Mouse (Mus musculus) limb, embryonic 15.5 days (tissue): ENCODE data around the gene Ubxn4. TPM values are rescaled to one million over a fixed set of nuclear protein-coding genes. Genes with fewer than 3 reads are reported as not detected.
A peak's percentile ranks its signal among the peaks of the same experiment; 100 is the strongest.
"Not testable (repeated sequence)": the region's sequence is repeated elsewhere in the genome, so short reads cannot be mapped to it uniquely, and the experiment has no call there.

Experiments used
- ATAC-seq: fragments of 200-750 bp; cut with Nextera tagmentation; 2 replicates; pipeline ENCODE4 v1.8.0; 2017; ENCODE audit warnings: low read depth, moderate TSS enrichment; ENCODE audit not compliant: insufficient number of reproducible peaks, low FRiP score, low TSS enrichment
- H3K27ac ChIP-seq: fragments of 300-500 bp; sonication (generic); 2 replicates; pipeline ENCODE4 v1.5.1; 2015; ENCODE audit warnings: moderate library complexity, mild to moderate bottlenecking, inconsistent platforms
- H3K27me3 ChIP-seq: fragments of 300-500 bp; sonication (generic); 2 replicates; pipeline ENCODE4 v1.6.1; 2015; ENCODE audit warnings: inconsistent platforms
- H3K36me3 ChIP-seq: fragments of 300-500 bp; sonication (generic); 2 replicates; pipeline ENCODE4 v1.6.1; 2015; ENCODE audit warnings: inconsistent platforms
- H3K4me1 ChIP-seq: fragments of 300-500 bp; sonication (generic); 2 replicates; pipeline ENCODE4 v1.6.1; 2015; ENCODE audit warnings: inconsistent platforms
- H3K4me2 ChIP-seq: fragments of 300-500 bp; sonication (generic); 2 replicates; pipeline ENCODE4 v1.6.1; 2015; ENCODE audit warnings: mild to moderate bottlenecking, inconsistent platforms
- H3K4me3 ChIP-seq: fragments of 300-500 bp; sonication (generic); 2 replicates; pipeline ENCODE4 v1.5.1; 2015; ENCODE audit warnings: mild to moderate bottlenecking, inconsistent platforms
- H3K9ac ChIP-seq: fragments of 300-500 bp; sonication (generic); 2 replicates; pipeline ENCODE4 v1.6.1; 2015; ENCODE audit warnings: inconsistent platforms
- H3K9me3 ChIP-seq: fragments of 300-500 bp; sonication (generic); 2 replicates; pipeline ENCODE4 v1.6.1; 2016; ENCODE audit warnings: inconsistent platforms
- WGBS: fragments of 180-500 bp; shearing (Covaris S2); methylation state at CpG from one replicate; pipeline ENCODE4 v1.1.7; 2015; 5-methylcytosine and 5-hydroxymethylcytosine counted together
- microRNA counts: library from miRNA; unstranded; fragments of <30 nt; microRNA quantifications from one replicate; lab custom pipeline; 2016
- microRNA-seq: library from miRNA; unstranded; fragments of <30 nt; microRNA quantifications from one replicate; pipeline ENCODE4, GENCODE M21; 2016
- polyA plus RNA-seq: library from polyadenylated mRNA; unstranded; fragments of >200 nt; fragmentation: Nextera tagmentation; extraction: Ambion mirVana; gene quantifications from 2 replicates; pipeline ENCODE4 v1.2.1, GENCODE M21; 2015

Ubxn4 gene
- polyA plus RNA-seq, 1 experiment from 2014 or later = 83.2 TPM

GRCm38 (mm10) chr1:128319266-128319665, 75.5 kb downstream of the Ubxn4 start:
- not testable (repeated sequence) for H3K36me3 ChIP-seq, H3K9ac ChIP-seq, H3K27ac ChIP-seq, H3K4me2 ChIP-seq, H3K4me3 ChIP-seq, ATAC-seq, H3K4me1 ChIP-seq, H3K9me3 ChIP-seq, H3K27me3 ChIP-seq
- WGBS = 85% methylated on average over 6 of the region's 6 CpGs

GRCm38 (mm10) chr1:128323026-128323643, 79.4 kb downstream of the Ubxn4 start:
- Histone ChIP-seq H3K36me3 (peaks cover 16% of the 10 kb centered on the region), H3K27ac (no peak overlapping the region), H3K4me3 (no peak overlapping the region), H3K27me3 (no peaks in the 10 kb centered on the region), H3K4me1 (no peaks in the 10 kb centered on the region), H3K9me3 (no peaks in the 10 kb centered on the region), H3K9ac (no peak overlapping the region), H3K4me2 (no peak overlapping the region)
- 95% methylated on average over 8 of the region's 8 CpGs for WGBS
- no peak for ATAC-seq

- no peaks in the 10 kb centered on the region for H3K9me3 ChIP-seq
- no peak for ATAC-seq
- no peak overlapping the region for H3K4me2 ChIP-seq
- H3K4me3 ChIP-seq = no peak overlapping the region
- 79% methylated on average over 2 of the region's 2 CpGs for WGBS
- no peak overlapping the region for H3K9ac ChIP-seq
- H3K27me3 ChIP-seq = no peaks in the 10 kb centered on the region
- no peak overlapping the region for H3K27ac ChIP-seq
- peaks cover 31% of the 10 kb centered on the region for H3K36me3 ChIP-seq
- H3K4me1 ChIP-seq = no peaks in the 10 kb centered on the region
Observed at GRCm38 (mm10) chr1:128324776-128325175, 81.0 kb downstream of the Ubxn4 start.

- Histone ChIP-seq H3K9ac (no peak overlapping the region), H3K27me3 (no peaks in the 10 kb centered on the region), H3K27ac (no peak overlapping the region), H3K36me3 (peaks cover 53% of the 10 kb centered on the region), H3K4me1 (no peaks in the 10 kb centered on the region), H3K4me2 (no peak overlapping the region), H3K9me3 (no peaks in the 10 kb centered on the region), H3K4me3 (no peak overlapping the region)
- no peak for ATAC-seq
- WGBS = 89% methylated on average over 1 of the region's 1 CpGs
Observed at GRCm38 (mm10) chr1:128327165-128327564, 83.4 kb downstream of the Ubxn4 start.

GRCm38 (mm10) chr1:128328218-128328617, 84.5 kb downstream of the Ubxn4 start, which contains the start of gene Lct:
Gene Lct, minus strand, starts transcription at chr1:128328318.
- H3K4me3 ChIP-seq = no peak within 1 kb of the TSS

More at GRCm38 (mm10) chr1:128328218-128328617, 84.5 kb downstream of the Ubxn4 start, which contains the start of gene Lct:
- Histone ChIP-seq H3K27me3 (no peaks in the 10 kb centered on the region), H3K4me1 (no peaks in the 10 kb centered on the region), H3K4me2 (no peak within 1 kb of the TSS), H3K9me3 (no peaks in the 10 kb centered on the region), H3K27ac (no peak within 1 kb of the TSS), H3K9ac (no peak within 1 kb of the TSS), H3K36me3 (peaks cover 62% of the 10 kb centered on the region)
- no peak for ATAC-seq
- WGBS = 85% methylated on average over 3 of the region's 3 CpGs

MicroRNA genes within 50 kb of the gene (microRNA counts, 519-probe panel; counts per million panel counts)
- 2,684 counts per million, percentile 57 among the panel's probes with 10 or more counts for microRNA mmu-miR-128 (lab: Ali Mortazavi, UCI)

Small RNA genes lying within 50 kb of the gene (microRNA-seq; reads per million reads assigned to microRNA genes)
- gene Mir128-1 = 160 reads per million, percentile 55 among the genes with 10 or more reads in this experiment

Other genes starting within 250 kb of the Ubxn4 start
- 5.3 and 6.0 TPM in 2 replicates for gene Zranb3, start 140.9 kb upstream of the Ubxn4 start, polyA plus RNA-seq
- gene R3hdm1, start 140.7 kb upstream of the Ubxn4 start, polyA plus RNA-seq = 55.1 and 60.1 TPM in 2 replicates
- 0.09 and 0.11 TPM in 2 replicates for gene Lct, start 84.4 kb downstream of the Ubxn4 start, polyA plus RNA-seq
- gene Mcm6, start 115.7 kb downstream of the Ubxn4 start, polyA plus RNA-seq = 180 and 186 TPM in 2 replicates
- gene Dars, start 173.4 kb downstream of the Ubxn4 start, polyA plus RNA-seq = 140 and 142 TPM in 2 replicates